Mouse (Mus musculus): ENCODE data around the gene Exoc4. TPM values are rescaled to one million over a fixed set of nuclear protein-coding genes. Genes with fewer than 3 reads are reported as not detected.

The Exoc4 gene
- polyA plus RNA-seq, 1 experiment from 2014 or later = 9.8 TPM

- no peak overlapping the region for H3K27ac ChIP-seq (replicated peaks)
- no peaks in the 10 kb centered on the region for H3K4me1 ChIP-seq (replicated peaks)
- no peak overlapping the region for H3K9ac ChIP-seq
- no peak for ATAC-seq (ENCODE audit: insufficient read depth)
- H3K4me3 ChIP-seq (replicated peaks) = no peak overlapping the region
- 56% methylated on average over 2 of the region's 2 CpGs for WGBS (ENCODE audit: insufficient replicate concordance)
- H3K4me2 ChIP-seq = no peak overlapping the region
- H3K9me3 ChIP-seq (replicated peaks) = no peaks in the 10 kb centered on the region
- no peaks in the 10 kb centered on the region for H3K36me3 ChIP-seq (replicated peaks)
- no peaks in the 10 kb centered on the region for H3K27me3 ChIP-seq
Observed at GRCm38 (mm10) chr6:33823171-33823570, 574.3 kb downstream of the Exoc4 start.

GRCm38 (mm10) chr6:33823777-33824302 is 575.0 kb downstream of the Exoc4 start:
- Histone ChIP-seq H3K4me3 (replicated peaks) (no peak overlapping the region), H3K27me3 (no peaks in the 10 kb centered on the region), H3K27ac (replicated peaks) (no peak overlapping the region), H3K36me3 (replicated peaks) (no peaks in the 10 kb centered on the region), H3K4me1 (replicated peaks) (no peaks in the 10 kb centered on the region), H3K4me2 (no peak overlapping the region), H3K9ac (no peak overlapping the region), H3K9me3 (replicated peaks) (no peaks in the 10 kb centered on the region)
- WGBS (ENCODE audit: insufficient replicate concordance) = 52% methylated on average over 6 of the region's 6 CpGs
- no peak for ATAC-seq (ENCODE audit: insufficient read depth)

- 78% methylated on average over 6 of the region's 6 CpGs for WGBS (ENCODE audit: insufficient replicate concordance)
- no peak for ATAC-seq (ENCODE audit: insufficient read depth)
Observed at GRCm38 (mm10) chr6:33828499-33828898, 579.6 kb downstream of the Exoc4 start.

GRCm38 (mm10) chr6:33829261-33829660 is 580.4 kb downstream of the Exoc4 start:
- Histone ChIP-seq H3K4me1 (replicated peaks) (no peaks in the 10 kb centered on the region), H3K9me3 (replicated peaks) (no peaks in the 10 kb centered on the region), H3K27ac (replicated peaks) (no peak overlapping the region), H3K36me3 (replicated peaks) (no peaks in the 10 kb centered on the region), H3K9ac (no peak overlapping the region), H3K4me3 (replicated peaks) (no peak overlapping the region), H3K4me2 (no peak overlapping the region), H3K27me3 (no peaks in the 10 kb centered on the region)
- 75% methylated on average over 4 of the region's 4 CpGs for WGBS (ENCODE audit: insufficient replicate concordance)
- ATAC-seq (ENCODE audit: insufficient read depth) = no peak

More at GRCm38 (mm10) chr6:33828499-33828898, 579.6 kb downstream of the Exoc4 start:
- no peaks in the 10 kb centered on the region for H3K36me3 ChIP-seq (replicated peaks)
- no peak overlapping the region for H3K9ac ChIP-seq
- H3K4me3 ChIP-seq (replicated peaks) = no peak overlapping the region
- H3K4me2 ChIP-seq = no peak overlapping the region
- H3K4me1 ChIP-seq (replicated peaks) = no peaks in the 10 kb centered on the region
- H3K27me3 ChIP-seq = no peaks in the 10 kb centered on the region
- H3K9me3 ChIP-seq (replicated peaks) = no peaks in the 10 kb centered on the region
- H3K27ac ChIP-seq (replicated peaks) = no peak overlapping the region

- Histone ChIP-seq H3K27me3 (no peaks in the 10 kb centered on the region), H3K9ac (no peak overlapping the region), H3K4me1 (replicated peaks) (no peaks in the 10 kb centered on the region), H3K4me2 (no peak overlapping the region), H3K36me3 (replicated peaks) (no peaks in the 10 kb centered on the region), H3K27ac (replicated peaks) (no peak overlapping the region), H3K4me3 (replicated peaks) (no peak overlapping the region), H3K9me3 (replicated peaks) (no peaks in the 10 kb centered on the region)
- WGBS (ENCODE audit: insufficient replicate concordance) = 63% methylated on average over 3 of the region's 3 CpGs
- ATAC-seq (ENCODE audit: insufficient read depth) = no peak
Observed at GRCm38 (mm10) chr6:33831276-33831675, 582.4 kb downstream of the Exoc4 start.

GRCm38 (mm10) chr6:33832978-33833377 is 584.1 kb downstream of the Exoc4 start:
- ATAC-seq (ENCODE audit: insufficient read depth) = no peak
- no peak overlapping the region for H3K9ac ChIP-seq
- H3K27ac ChIP-seq (replicated peaks) = no peak overlapping the region
- WGBS (ENCODE audit: insufficient replicate concordance) = 86% methylated on average over 4 of the region's 4 CpGs
- no peaks in the 10 kb centered on the region for H3K36me3 ChIP-seq (replicated peaks)
- H3K4me3 ChIP-seq (replicated peaks) = no peak overlapping the region
- H3K4me1 ChIP-seq (replicated peaks) = no peaks in the 10 kb centered on the region
- no peak overlapping the region for H3K4me2 ChIP-seq
- no peaks in the 10 kb centered on the region for H3K9me3 ChIP-seq (replicated peaks)
- no peaks in the 10 kb centered on the region for H3K27me3 ChIP-seq

GRCm38 (mm10) chr6:33836048-33836780 is 587.3 kb downstream of the Exoc4 start:
- WGBS (ENCODE audit: insufficient replicate concordance) = 66% methylated on average over 3 of the region's 3 CpGs
- Histone ChIP-seq H3K27me3 (no peaks in the 10 kb centered on the region), H3K9ac (no peak overlapping the region), H3K4me1 (replicated peaks) (no peaks in the 10 kb centered on the region), H3K4me3 (replicated peaks) (no peak overlapping the region), H3K36me3 (replicated peaks) (no peaks in the 10 kb centered on the region), H3K27ac (replicated peaks) (no peak overlapping the region), H3K4me2 (no peak overlapping the region), H3K9me3 (replicated peaks) (no peaks in the 10 kb centered on the region)
- no peak for ATAC-seq (ENCODE audit: insufficient read depth)

- Histone ChIP-seq H3K27me3 (no peaks in the 10 kb centered on the region), H3K27ac (replicated peaks) (no peak overlapping the region), H3K9me3 (replicated peaks) (no peaks in the 10 kb centered on the region), H3K9ac (no peak overlapping the region), H3K4me2 (no peak overlapping the region), H3K4me1 (replicated peaks) (no peaks in the 10 kb centered on the region), H3K4me3 (replicated peaks) (no peak overlapping the region), H3K36me3 (replicated peaks) (no peaks in the 10 kb centered on the region)
- ATAC-seq (ENCODE audit: insufficient read depth) = no peak
- WGBS (ENCODE audit: insufficient replicate concordance) = 60% methylated on average over 1 of the region's 1 CpGs
Observed at GRCm38 (mm10) chr6:33842901-33843300, 594.0 kb downstream of the Exoc4 start.

GRCm38 (mm10) chr6:33859049-33859448 is 610.2 kb downstream of the Exoc4 start:
- no peaks in the 10 kb centered on the region for H3K4me1 ChIP-seq (replicated peaks)
- no peak overlapping the region for H3K9ac ChIP-seq
- H3K27ac ChIP-seq (replicated peaks) = no peak overlapping the region
- H3K4me3 ChIP-seq (replicated peaks) = no peak overlapping the region
- H3K36me3 ChIP-seq (replicated peaks) = no peaks in the 10 kb centered on the region
- no peaks in the 10 kb centered on the region for H3K9me3 ChIP-seq (replicated peaks)
- no peaks in the 10 kb centered on the region for H3K27me3 ChIP-seq
- no peak overlapping the region for H3K4me2 ChIP-seq
- WGBS (ENCODE audit: insufficient replicate concordance) = 65% methylated on average over 3 of the region's 3 CpGs
- no peak for ATAC-seq (ENCODE audit: insufficient read depth)

- ATAC-seq (ENCODE audit: insufficient read depth) = no peak
- Histone ChIP-seq H3K4me3 (replicated peaks) (no peak overlapping the region), H3K27ac (replicated peaks) (no peak overlapping the region), H3K36me3 (replicated peaks) (no peaks in the 10 kb centered on the region), H3K9ac (no peak overlapping the region), H3K4me2 (no peak overlapping the region), H3K4me1 (replicated peaks) (no peaks in the 10 kb centered on the region), H3K27me3 (no peaks in the 10 kb centered on the region), H3K9me3 (replicated peaks) (no peaks in the 10 kb centered on the region)
- WGBS (ENCODE audit: insufficient replicate concordance) = 28% methylated on average over 3 of the region's 3 CpGs
Observed at GRCm38 (mm10) chr6:33865752-33866151, 616.9 kb downstream of the Exoc4 start.

GRCm38 (mm10) chr6:33866901-33867580 is 618.2 kb downstream of the Exoc4 start:
- no peak overlapping the region for H3K4me3 ChIP-seq (replicated peaks)
- no peaks in the 10 kb centered on the region for H3K9me3 ChIP-seq (replicated peaks)
- no peak overlapping the region for H3K27ac ChIP-seq (replicated peaks)
- no peak overlapping the region for H3K9ac ChIP-seq
- WGBS (ENCODE audit: insufficient replicate concordance) = 43% methylated on average over 3 of the region's 3 CpGs
- H3K4me1 ChIP-seq (replicated peaks) = no peaks in the 10 kb centered on the region
- H3K4me2 ChIP-seq = no peak overlapping the region
- no peak for ATAC-seq (ENCODE audit: insufficient read depth)
- no peaks in the 10 kb centered on the region for H3K27me3 ChIP-seq
- no peaks in the 10 kb centered on the region for H3K36me3 ChIP-seq (replicated peaks)
